Mouse (Mus musculus): ENCODE measurements at regions not wholly inside any gene's neighbourhood (a gene's known extent, or its start where the extent isn't known, plus 50 kb on each side); places are given as distances from the start of the nearest gene placed in this dataset.

DNA sequence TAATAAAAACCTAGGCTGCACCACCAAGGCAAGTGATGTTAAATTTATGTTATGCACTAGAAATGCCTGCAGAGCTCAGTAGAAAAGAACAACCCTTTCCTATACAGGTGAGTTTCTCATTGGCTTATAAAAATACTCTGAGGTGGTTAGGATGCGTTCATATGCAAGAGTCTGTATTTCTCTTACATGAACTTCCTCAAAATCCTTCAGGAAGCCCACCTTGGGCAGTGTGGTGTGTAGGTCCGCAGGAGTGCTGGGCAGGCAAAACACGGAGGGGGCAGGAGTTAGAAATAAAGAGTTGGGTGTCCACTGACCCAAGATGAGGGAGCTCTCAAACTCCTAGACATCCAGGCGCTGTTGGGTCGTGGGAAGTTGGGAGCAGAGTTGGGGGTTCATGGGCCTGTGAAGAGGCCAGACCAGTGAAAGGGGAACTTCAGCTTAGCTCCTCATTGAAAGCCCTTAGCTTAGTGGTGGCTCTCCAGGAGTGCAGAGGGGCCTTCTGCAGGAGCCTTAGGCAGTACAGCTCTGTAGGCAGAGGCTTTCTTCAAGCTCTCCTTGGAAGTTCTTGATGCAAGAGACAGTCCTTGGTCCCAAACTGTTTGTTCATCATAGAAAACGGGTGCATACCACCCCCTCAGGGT, 150.0 kb downstream of the Zfp330 start:
- TF ChIP-seq CTCF (IDR thresholded peaks at IDR 0.05; ENCODE audit: low read depth, low read length) (no peak), POLR2A (IDR thresholded peaks at IDR 0.05; ENCODE audit: insufficient read depth, low read length) (no peak), EP300 (IDR thresholded peaks at IDR 0.05; ENCODE audit: insufficient read depth, low read depth, low read length) (no peak)
